Mouse (Mus musculus) CH12.LX (cell line): ENCODE results near the gene Myl9. TPM values are rescaled to one million over a fixed set of nuclear protein-coding genes. Genes with fewer than 3 reads are reported as not detected.

Experiments used
- DNase-seq: peaks from one replicate; pipeline ENCODE4 v3.0.0-alpha.2; 2013; ENCODE audit errors: extremely low read depth
- H3K27ac ChIP-seq: 2 replicates; pipeline ENCODE4 v1.5.1; 2012; ENCODE audit warnings: low read depth, mild to moderate bottlenecking, control low read depth, moderate library complexity; ENCODE audit not compliant: insufficient read depth
- H3K27me3 ChIP-seq: replicated peaks from 2 replicates; pipeline ENCODE3; 2012; ENCODE audit warnings: inconsistent platforms
- H3K36me3 ChIP-seq, 2 experiments: replicated peaks in 1 of 2; 2 replicates each; pipeline versions ENCODE3 to v1.6.1; 2012; ENCODE audit warnings: inconsistent platforms in 1 of 2, low read length in 1 of 2, mild to moderate bottlenecking in 1 of 2, mixed read lengths in 1 of 2, moderate library complexity in 1 of 2; ENCODE audit not compliant: control insufficient read depth in 1 of 2, insufficient read depth in 1 of 2
- H3K4me1 ChIP-seq, 2 experiments: 2 replicates each; pipeline ENCODE4 v1.6.1; 2012; ENCODE audit warnings: inconsistent platforms in 1 of 2, moderate library complexity in 1 of 2; ENCODE audit not compliant: insufficient read depth in 2 of 2, control insufficient read depth in 1 of 2
- H3K4me2 ChIP-seq: 2 replicates; pipeline ENCODE4 v1.6.1; 2012; ENCODE audit warnings: low read depth, mild to moderate bottlenecking, control low read depth; ENCODE audit not compliant: poor library complexity, insufficient read depth, severe bottlenecking
- H3K4me3 ChIP-seq, 3 experiments: fragments of 150-350 bp in 1 of 3; sonication (generic) in 1 of 3; replicated peaks in 1 of 3; 2 replicates each; pipeline versions ENCODE3 to v1.5.1; 2011 to 2012; ENCODE audit warnings: low read depth in 2 of 3, low read length in 2 of 3, mild to moderate bottlenecking in 2 of 3, moderate library complexity in 2 of 3, control low read depth in 1 of 3, improper control_type of control experiment in 1 of 3, inconsistent platforms in 1 of 3, mixed read lengths in 1 of 3; ENCODE audit not compliant: poor library complexity in 1 of 3
- H3K79me2 ChIP-seq: replicated peaks from 2 replicates; pipeline ENCODE4 v1.6.1; 2012; ENCODE audit warnings: mild to moderate bottlenecking, moderate library complexity; ENCODE audit not compliant: control insufficient read depth, poor library complexity, insufficient read depth, severe bottlenecking; ENCODE audit errors: extremely low read depth
- H3K9ac ChIP-seq: 2 replicates; pipeline ENCODE4 v1.6.1; 2012; ENCODE audit warnings: low read depth, mild to moderate bottlenecking, control low read depth, moderate library complexity; ENCODE audit not compliant: insufficient read depth
- H3K9me3 ChIP-seq: replicated peaks from 2 replicates; pipeline ENCODE3; 2012; ENCODE audit warnings: low read length, inconsistent platforms, mixed read lengths
- CTCF ChIP-seq, 2 experiments: IDR thresholded peaks in 1 of 2; conservative IDR thresholded peaks in 1 of 2; 2 replicates each; pipeline ENCODE4 v1.5.1; 2011 to 2012; ENCODE audit warnings: low read depth in 2 of 2, low read length in 2 of 2, improper control_type of control experiment in 1 of 2, inconsistent platforms in 1 of 2, mild to moderate bottlenecking in 1 of 2, moderate library complexity in 1 of 2
- E2F4 ChIP-seq: IDR thresholded peaks from 2 replicates; pipeline ENCODE4 v1.6.1; 2011; ENCODE audit warnings: low read depth, low read length, improper control_type of control experiment; ENCODE audit not compliant: insufficient replicate concordance
- EP300 ChIP-seq: IDR thresholded peaks from 2 replicates; pipeline ENCODE4 v1.6.1; 2011; ENCODE audit warnings: low read length, improper control_type of control experiment
- ETS1 ChIP-seq: conservative IDR thresholded peaks from 2 replicates; pipeline ENCODE4 v1.6.1; 2012; ENCODE audit warnings: low read depth, mild to moderate bottlenecking, inconsistent platforms, low read length, improper control_type of control experiment, moderate library complexity
- GABPA ChIP-seq: IDR thresholded peaks from 2 replicates; pipeline ENCODE4 v1.6.1; 2012; ENCODE audit warnings: low read depth, low read length, improper control_type of control experiment, inconsistent platforms; ENCODE audit not compliant: insufficient replicate concordance
- HCFC1 ChIP-seq: IDR thresholded peaks from 2 replicates; pipeline ENCODE4 v1.6.1; 2012; ENCODE audit warnings: low read depth, mild to moderate bottlenecking, inconsistent platforms, low read length, improper control_type of control experiment
- JUN ChIP-seq: IDR thresholded peaks from 2 replicates; pipeline ENCODE4 v1.6.1; 2011; ENCODE audit warnings: low read depth, mild to moderate bottlenecking, low read length, improper control_type of control experiment, moderate library complexity; ENCODE audit not compliant: insufficient read depth
- KAT2A ChIP-seq: IDR thresholded peaks from 2 replicates; pipeline ENCODE4 v1.6.1; 2012; ENCODE audit warnings: low read length, improper control_type of control experiment, inconsistent platforms; ENCODE audit not compliant: insufficient replicate concordance
- MAFK ChIP-seq: IDR thresholded peaks from 2 replicates; pipeline ENCODE4 v1.6.1; 2011; ENCODE audit warnings: low read length, improper control_type of control experiment; ENCODE audit not compliant: insufficient replicate concordance
- MAX ChIP-seq: IDR thresholded peaks from 2 replicates; pipeline ENCODE4 v1.6.1; 2011; ENCODE audit warnings: low read length, improper control_type of control experiment
- MAZ ChIP-seq: IDR thresholded peaks from 2 replicates; pipeline ENCODE4 v1.6.1; 2012; ENCODE audit warnings: low read depth, mild to moderate bottlenecking, inconsistent platforms, low read length, improper control_type of control experiment, moderate library complexity
- MEF2A ChIP-seq: IDR thresholded peaks from 2 replicates; pipeline ENCODE4 v1.6.1; 2014; ENCODE audit warnings: low read depth, mild to moderate bottlenecking, inconsistent platforms, low read length, improper control_type of control experiment, borderline replicate concordance
- MXI1 ChIP-seq: IDR thresholded peaks from 2 replicates; pipeline ENCODE4 v1.6.1; 2011; ENCODE audit warnings: mild to moderate bottlenecking, low read depth, low read length, improper control_type of control experiment
- NELFE ChIP-seq: IDR thresholded peaks from 2 replicates; pipeline ENCODE4 v1.6.1; 2011; ENCODE audit warnings: low read depth, low read length, improper control_type of control experiment
- POLR2AphosphoS2 ChIP-seq: IDR thresholded peaks from 2 replicates; pipeline ENCODE4 v1.6.1; 2011; ENCODE audit warnings: low read depth, low read length, improper control_type of control experiment
- RAD21 ChIP-seq: IDR thresholded peaks from 2 replicates; pipeline ENCODE4 v1.6.1; 2011; ENCODE audit warnings: low read depth, mild to moderate bottlenecking, low read length, improper control_type of control experiment, moderate library complexity
- SIN3A ChIP-seq: IDR thresholded peaks from 2 replicates; pipeline ENCODE4 v1.6.1; 2012; ENCODE audit warnings: low read length, improper control_type of control experiment, inconsistent platforms
- SMC3 ChIP-seq: IDR thresholded peaks from 2 replicates; pipeline ENCODE4 v1.6.1; 2011; ENCODE audit warnings: low read depth, low read length, improper control_type of control experiment
- TCF12 ChIP-seq: IDR thresholded peaks from 2 replicates; pipeline ENCODE4 v1.6.1; 2014; ENCODE audit warnings: low read depth, mild to moderate bottlenecking, inconsistent platforms, low read length, improper control_type of control experiment
- UBTF ChIP-seq: IDR thresholded peaks from 2 replicates; pipeline ENCODE4 v1.6.1; 2012; ENCODE audit warnings: low read depth, mild to moderate bottlenecking, inconsistent platforms, low read length, improper control_type of control experiment, moderate library complexity
- USF2 ChIP-seq: conservative IDR thresholded peaks from 2 replicates; pipeline ENCODE4 v1.6.1; 2011; ENCODE audit warnings: low read depth, low read length, improper control_type of control experiment
- ZMIZ1 ChIP-seq: IDR thresholded peaks from 2 replicates; pipeline ENCODE4 v1.6.1; 2012; ENCODE audit warnings: low read depth, mild to moderate bottlenecking, inconsistent platforms, low read length, improper control_type of control experiment
- ZNF384 ChIP-seq: IDR thresholded peaks from 2 replicates; pipeline ENCODE4 v1.6.1; 2012; ENCODE audit warnings: low read depth, low read length, improper control_type of control experiment, inconsistent platforms
- dilution Hi-C: fragments of 300-500 bp; cut with MboI; formaldehyde crosslinking; loops from 2 replicates; pipeline ENCODE4 v1.14.3; 2020; ENCODE audit warnings: low sequenced_read_pairs; ENCODE audit not compliant: extremely low pct_unique_long_range_greater_than_20kb, extremely low pct_ligation_motif_present
- in situ Hi-C: fragments of 300-500 bp; cut with MboI; formaldehyde crosslinking; loops from 3 replicates; pipeline ENCODE4 v1.14.3; 2019; ENCODE audit warnings: low sequenced_read_pairs, low pct_ligation_motif_present, low pct_unique_long_range_greater_than_20kb, mixed read lengths
- polyA plus RNA-seq: library from polyadenylated mRNA; unstranded; fragments of >175 nt; gene quantifications from 2 replicates; pipeline ENCODE4 v1.2.1, GENCODE M21; 2012; ENCODE audit warnings: low read depth; ENCODE audit not compliant: insufficient read length
- total RNA-seq, 2 experiments: library from RNA; depleted of rRNA; stranded (reverse); fragments of 300-350 nt in 1 of 2; fragments of >200 nt in 1 of 2; gene quantifications; 2 replicates each; pipeline ENCODE4 v1.2.3; 2012 to 2014

Myl9 gene
- total and polyA plus RNA-seq, 3 experiments: not detected

DNA sequence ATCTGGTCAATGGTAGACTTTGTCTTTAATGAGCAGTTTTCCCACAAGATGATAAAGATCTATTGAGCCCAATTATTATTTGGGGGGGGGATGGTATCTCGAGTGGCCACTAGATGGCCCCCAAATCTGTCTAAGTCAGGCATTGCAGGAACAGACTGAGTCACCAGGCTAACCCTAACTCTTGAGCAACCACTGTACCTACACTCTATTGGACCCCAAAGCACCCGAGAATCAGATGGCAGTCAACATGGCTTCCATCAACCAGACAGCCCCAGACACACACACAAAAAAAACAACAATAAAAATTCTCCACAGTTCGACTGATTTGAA is 12.5 kb downstream of the Myl9 start:
- Histone ChIP-seq H3K4me3 (no peak overlapping the region), H3K79me2 (no peaks in the 10 kb centered on the region), H3K4me2 (no peak overlapping the region), H3K9me3 (peaks cover 18% of the 10 kb centered on the region), H3K36me3 (no peaks in the 10 kb centered on the region), H3K9ac (no peak overlapping the region), H3K27ac (no peak overlapping the region), H3K4me1 (0 out of 4 replicates have a peak, but pooled peaks cover 0 to 6% of the 10 kb centered on the region in 2 experiments), H3K27me3 (peaks cover 8% of the 10 kb centered on the region)
- dilution Hi-C loops: no loop called here
- in situ Hi-C loops: loop anchor here (10.0 kb wide), 1 partner anchor 227 kb away; no protein-coding TSS in a partner anchor
- peak; percentile 27 for DNase-seq
- TF ChIP-seq SMC3 (peak; percentile 53), KAT2A (no peak), CTCF (conservative IDR thresholded peaks at IDR 0.05 in 1 of 2, IDR thresholded peaks at IDR 0.05 in 1 of 2; ENCODE audit: low read depth in 2 of 2, low read length in 2 of 2) (peak; percentile 27 to 67; a peak in 2 of 4 replicates), NELFE (no peak), MAFK (no peak), HCFC1 (no peak), MAX (no peak), ZMIZ1 (no peak), RAD21 (peak; percentile 64), SIN3A (no peak), TCF12 (no peak), MAZ (no peak), MXI1 (no peak), E2F4 (no peak), EP300 (no peak), GABPA (no peak)

GRCm38 (mm10) chr2:156788836-156789235 is 13.6 kb downstream of the Myl9 start:
- TF ChIP-seq GABPA: no peak
- TF ChIP-seq E2F4: no peak
- TF ChIP-seq ETS1: no peak
- no peak for TF ChIP-seq USF2
- no peak for TF ChIP-seq UBTF
- no peak for TF ChIP-seq NELFE
- no peak for TF ChIP-seq HCFC1
- TF ChIP-seq JUN: no peak
- TF ChIP-seq MEF2A: no peak
- TF ChIP-seq ZNF384: no peak
- no peak for TF ChIP-seq MAX
- no peak for TF ChIP-seq MAZ
- no peak for TF ChIP-seq POLR2AphosphoS2
- Histone ChIP-seq H3K27me3 (peaks cover 13% of the 10 kb centered on the region), H3K4me1 (0 out of 4 replicates have a peak, but pooled peaks cover 0 to 6% of the 10 kb centered on the region in 2 experiments), H3K36me3 (no peaks in the 10 kb centered on the region), H3K9me3 (peaks cover 22% of the 10 kb centered on the region), H3K9ac (no peak overlapping the region), H3K27ac (no peak overlapping the region), H3K4me2 (no peak overlapping the region), H3K4me3 (no peak overlapping the region), H3K79me2 (no peaks in the 10 kb centered on the region)
- dilution Hi-C loops (no loop called here), in situ Hi-C loops (loop anchor here (10.0 kb wide), 1 partner anchor 226 kb away; no protein-coding TSS in a partner anchor)
- DNase-seq: no peak
